Mouse (Mus musculus) heart, adult 2 months (tissue): ENCODE measurements at regions not wholly inside any gene's neighbourhood (a gene's known extent, or its start where the extent isn't known, plus 50 kb on each side); places are given as distances from the start of the nearest gene placed in this dataset.
A peak's percentile ranks its signal among the peaks of the same experiment; 100 is the strongest.

Experiments
- DNase-seq, 2 experiments: peaks; one replicate each; pipeline ENCODE4 v3.0.0; 2021
- H3K27ac ChIP-seq: fragments of 200-600 bp; 2 replicates; pipeline ENCODE4 v1.8.1; 2022
- H3K27me3 ChIP-seq: fragments of 200-500 bp; 2 replicates; pipeline ENCODE4 v1.6.1; 2012; ENCODE audit warnings: mild to moderate bottlenecking, low read length, inconsistent platforms, mixed read lengths; ENCODE audit not compliant: control insufficient read depth, insufficient read depth
- H3K36me3 ChIP-seq: fragments of 200-500 bp; 2 replicates; pipeline ENCODE4 v1.6.1; 2012; ENCODE audit warnings: low read length, inconsistent platforms; ENCODE audit not compliant: control insufficient read depth, insufficient read depth
- H3K4me1 ChIP-seq: fragments of 200-500 bp; 2 replicates; pipeline ENCODE4 v1.6.1; 2011; ENCODE audit warnings: low read length; ENCODE audit not compliant: control insufficient read depth, insufficient read depth
- H3K4me3 ChIP-seq: fragments of 200-600 bp; 2 replicates; pipeline ENCODE4 v1.8.1; 2022
- H3K79me2 ChIP-seq: fragments of 200-500 bp; replicated peaks from 2 replicates; pipeline ENCODE4 v1.6.1; 2012; ENCODE audit warnings: mild to moderate bottlenecking, inconsistent platforms, low read length, moderate library complexity, mixed read lengths; ENCODE audit not compliant: control insufficient read depth, insufficient read depth
- H3K9ac ChIP-seq: fragments of 200-500 bp; 2 replicates; pipeline ENCODE4 v1.6.1; 2012; ENCODE audit warnings: low read depth, mild to moderate bottlenecking, control low read depth, inconsistent platforms, low read length, mixed read lengths
- CTCF ChIP-seq: fragments of 200-600 bp; IDR thresholded peaks from 2 replicates; pipeline ENCODE4 v1.8.1; 2022; ENCODE audit warnings: antibody characterized with exemption, mild to moderate bottlenecking, moderate library complexity
- EP300 ChIP-seq: fragments of 200-500 bp; IDR thresholded peaks from 2 replicates; pipeline ENCODE4 v1.6.1; 2011; ENCODE audit warnings: low read depth, low read length, control low read depth; ENCODE audit not compliant: insufficient read depth
- POLR2A ChIP-seq: fragments of 200-500 bp; IDR thresholded peaks from 2 replicates; pipeline ENCODE4 v1.6.1; 2011; ENCODE audit warnings: mild to moderate bottlenecking, low read depth, low read length, control low read depth; ENCODE audit not compliant: insufficient read depth
- WGBS: fragments of 180-500 bp; shearing (Covaris S2); methylation state at CpG from one replicate; pipeline ENCODE4 v1.1.7; 2018; 5-methylcytosine and 5-hydroxymethylcytosine counted together
- intact Hi-C: fragments of 180-260 bp; cut with DNase I; formaldehyde crosslinking; loops from one replicate; pipeline ENCODE4 v1.15.1; 2025

DNA sequence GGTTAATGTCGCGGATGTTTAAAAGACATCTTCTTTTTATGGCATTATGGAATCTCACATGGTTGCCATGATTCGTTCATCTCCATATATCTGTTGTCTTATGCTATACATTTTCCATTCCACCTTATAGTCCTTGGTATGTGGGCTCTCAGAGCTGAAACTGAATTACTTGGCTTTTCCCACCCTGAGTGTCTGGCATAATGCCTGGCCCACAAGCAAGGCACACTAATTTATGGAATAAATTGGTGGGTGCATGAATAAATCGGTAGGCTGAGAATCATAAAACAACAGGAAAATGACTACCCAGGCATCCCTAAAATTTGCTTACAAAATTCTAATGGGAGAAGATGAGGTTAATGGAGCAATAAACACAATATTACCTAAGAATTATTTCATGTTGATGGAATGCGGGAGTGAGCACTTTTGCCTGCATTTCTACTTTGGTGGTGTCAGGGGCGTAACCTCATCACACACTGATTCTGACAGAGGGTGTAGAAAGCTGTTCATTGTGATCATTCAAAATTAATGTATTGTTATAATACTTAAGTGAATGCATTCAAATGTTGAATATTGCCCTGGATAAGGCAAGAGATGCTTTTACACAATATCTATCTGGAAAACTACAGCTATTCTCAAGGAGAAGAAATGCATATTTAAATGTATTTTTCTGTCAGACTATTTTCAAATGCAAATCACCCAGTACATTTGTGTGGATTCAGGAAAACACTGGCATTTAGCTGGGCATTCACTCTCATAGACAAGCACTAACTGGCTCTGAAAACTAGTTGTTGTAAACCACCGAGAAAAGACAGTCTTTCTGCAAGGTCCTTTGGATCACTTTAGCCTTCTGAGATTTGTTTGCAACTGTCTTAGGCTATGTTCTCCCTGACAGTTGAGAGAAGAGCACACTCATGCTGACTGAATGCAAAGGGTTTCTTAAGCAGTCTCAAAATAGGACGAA lies 190.1 kb downstream of the Pcdh18 start:
- 86% methylated on average over 8 of the region's 8 CpGs for WGBS
- TF ChIP-seq CTCF (no peak), POLR2A (no peak), EP300 (no peak)
- Histone ChIP-seq H3K27me3 (no peaks in the 10 kb centered on the region), H3K4me3 (no peak overlapping the region), H3K9ac (no peak overlapping the region), H3K27ac (no peak overlapping the region), H3K36me3 (no peaks in the 10 kb centered on the region), H3K79me2 (no peaks in the 10 kb centered on the region), H3K4me1 (no peaks in the 10 kb centered on the region)
- intact Hi-C loops, result loop anchor here (10.0 kb wide), 1 partner anchor 52 kb away; no protein-coding TSS in a partner anchor
- no peak for DNase-seq

DNA sequence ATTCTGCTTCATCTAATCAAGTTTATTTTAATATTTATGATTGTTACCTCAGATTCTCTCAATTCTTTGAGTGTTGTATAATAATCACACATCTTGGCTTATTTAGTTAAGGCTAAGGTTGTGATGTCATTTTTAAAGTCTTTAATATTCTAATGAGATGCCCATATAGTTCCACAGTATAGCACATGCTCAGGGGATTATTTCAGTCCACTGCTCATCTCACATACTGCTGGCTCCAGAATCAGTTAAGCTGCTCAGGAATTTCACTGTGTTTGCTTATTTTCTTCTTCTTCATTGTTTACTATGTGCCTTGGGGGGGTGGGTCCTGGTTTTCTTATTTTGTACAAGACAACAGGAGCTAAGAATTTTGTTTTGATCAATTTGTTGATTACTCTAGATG lies 229.5 kb downstream of the Pcdh18 start:
- no peaks in the 10 kb centered on the region for H3K27me3 ChIP-seq
- H3K79me2 ChIP-seq, result no peaks in the 10 kb centered on the region
- no peak overlapping the region for H3K27ac ChIP-seq
- no peak overlapping the region for H3K9ac ChIP-seq
- no peaks in the 10 kb centered on the region for H3K4me1 ChIP-seq
- intact Hi-C loops, result no loop called here
- DNase-seq, result no peak
- H3K4me3 ChIP-seq, result no peak overlapping the region
- H3K36me3 ChIP-seq, result no peaks in the 10 kb centered on the region
- TF ChIP-seq CTCF (no peak), EP300 (no peak), POLR2A (no peak)

- no peak overlapping the region for H3K27ac ChIP-seq
- H3K9ac ChIP-seq, result no peak overlapping the region
- no peaks in the 10 kb centered on the region for H3K27me3 ChIP-seq
- no peaks in the 10 kb centered on the region for H3K79me2 ChIP-seq
- WGBS, result 59% methylated on average over 2 of the region's 2 CpGs
- no peaks in the 10 kb centered on the region for H3K36me3 ChIP-seq
- TF ChIP-seq EP300 (no peak), CTCF (no peak), POLR2A (no peak)
- H3K4me1 ChIP-seq, result no peaks in the 10 kb centered on the region
- intact Hi-C loops, result no loop called here
- no peak for DNase-seq
- no peak overlapping the region for H3K4me3 ChIP-seq
Observed at GRCm38 (mm10) chr3:49520088-49520487, 237.0 kb downstream of the Pcdh18 start.

DNA sequence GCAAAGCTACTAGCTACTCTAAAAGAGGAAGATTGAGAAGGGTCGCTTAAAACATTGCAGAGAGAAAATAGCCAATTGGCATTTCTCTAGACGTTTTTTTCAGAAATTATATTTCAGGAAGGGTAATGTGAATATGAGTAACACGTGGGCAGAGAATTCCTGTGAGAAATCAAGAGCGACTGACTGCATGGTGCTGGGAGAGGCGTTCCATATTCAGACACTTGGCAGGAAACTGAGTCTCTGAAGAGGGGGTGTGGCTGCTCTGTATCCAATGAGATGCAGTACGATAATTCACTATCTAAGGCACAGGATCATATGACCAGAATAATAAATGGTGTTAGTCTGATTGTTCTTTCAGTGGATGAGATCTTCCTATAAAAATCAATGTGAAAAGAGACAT lies 252.5 kb downstream of the Pcdh18 start:
- no peaks in the 10 kb centered on the region for H3K79me2 ChIP-seq
- no peaks in the 10 kb centered on the region for H3K4me1 ChIP-seq
- no peak overlapping the region for H3K27ac ChIP-seq
- H3K36me3 ChIP-seq, result no peaks in the 10 kb centered on the region
- no peak for TF ChIP-seq EP300
- TF ChIP-seq POLR2A, result no peak
- no peak for TF ChIP-seq CTCF
- no peak for DNase-seq
- intact Hi-C loops, result loop anchor here (10.0 kb wide), 1 partner anchor 250 kb away; the partner anchor contains the start of gene Pcdh18
- no peak overlapping the region for H3K9ac ChIP-seq
- no peak overlapping the region for H3K4me3 ChIP-seq
- no peaks in the 10 kb centered on the region for H3K27me3 ChIP-seq
- WGBS, result 61% methylated on average over 6 of the region's 6 CpGs

- H3K27ac ChIP-seq, result no peak overlapping the region
- H3K4me1 ChIP-seq, result no peaks in the 10 kb centered on the region
- 58% methylated on average over 4 of the region's 4 CpGs for WGBS
- no peaks in the 10 kb centered on the region for H3K27me3 ChIP-seq
- no peak overlapping the region for H3K4me3 ChIP-seq
- no peak for DNase-seq
- no peak overlapping the region for H3K9ac ChIP-seq
- intact Hi-C loops, result loop anchor here (10.0 kb wide), 1 partner anchor 252 kb away; the partner anchor contains the start of gene Pcdh18
- no peaks in the 10 kb centered on the region for H3K36me3 ChIP-seq
- H3K79me2 ChIP-seq, result no peaks in the 10 kb centered on the region
- TF ChIP-seq EP300, result no peak
- TF ChIP-seq POLR2A, result no peak
- TF ChIP-seq CTCF, result no peak
Observed at GRCm38 (mm10) chr3:49502351-49502750, 254.8 kb downstream of the Pcdh18 start.

- intact Hi-C loops, result no loop called here
- no peaks in the 10 kb centered on the region for H3K4me1 ChIP-seq
- 70% methylated on average over 8 of the region's 8 CpGs for WGBS
- no peaks in the 10 kb centered on the region for H3K79me2 ChIP-seq
- H3K27me3 ChIP-seq, result no peaks in the 10 kb centered on the region
- no peaks in the 10 kb centered on the region for H3K36me3 ChIP-seq
- DNase-seq, result peak; percentile 19 to 30
- peak overlapping the region; percentile 47 for H3K27ac ChIP-seq
- H3K9ac ChIP-seq, result no peak overlapping the region
- H3K4me3 ChIP-seq, result no peak overlapping the region
- no peak for TF ChIP-seq CTCF
- no peak for TF ChIP-seq POLR2A
- TF ChIP-seq EP300, result no peak
Observed at GRCm38 (mm10) chr3:49485105-49485504, 272.0 kb downstream of the Pcdh18 start.
